Mouse (Mus musculus) limb, embryonic 14.5 days (tissue): Measurements from ENCODE around the gene Kcnmb4. TPM values are rescaled to one million over a fixed set of nuclear protein-coding genes. Genes with fewer than 3 reads are reported as not detected.

ENCODE experiments used
- ATAC-seq: fragments of 200-750 bp; cut with Nextera tagmentation; 2 replicates; pipeline ENCODE4 v1.8.0; 2017; ENCODE audit warnings: low read depth, moderate number of reproducible peaks, moderate TSS enrichment; ENCODE audit not compliant: low FRiP score
- DNase-seq: peaks from one replicate; pipeline ENCODE4 v3.0.0-alpha.2; 2015; ENCODE audit warnings: low spot score
- H3K27ac ChIP-seq: fragments of 300-500 bp; sonication (generic); replicated peaks from 2 replicates; pipeline ENCODE4 v1.5.1; 2014; ENCODE audit warnings: low read depth, mild to moderate bottlenecking, low read length, moderate library complexity, mixed read lengths
- H3K27me3 ChIP-seq: fragments of 300-500 bp; sonication (generic); 2 replicates; pipeline ENCODE4 v1.6.1; 2014; ENCODE audit warnings: low read length, mixed read lengths; ENCODE audit not compliant: control insufficient read depth, insufficient read depth
- H3K36me3 ChIP-seq: fragments of 300-500 bp; sonication (generic); 2 replicates; pipeline ENCODE4 v1.6.1; 2014; ENCODE audit warnings: mild to moderate bottlenecking, low read length, moderate library complexity, mixed read lengths; ENCODE audit not compliant: control insufficient read depth, insufficient read depth
- H3K4me1 ChIP-seq: fragments of 300-500 bp; sonication (generic); 2 replicates; pipeline ENCODE4 v1.6.1; 2014; ENCODE audit warnings: antibody characterized with exemption, low read length, mixed read lengths; ENCODE audit not compliant: control insufficient read depth, insufficient read depth
- H3K4me2 ChIP-seq: fragments of 300-500 bp; sonication (generic); replicated peaks from 2 replicates; pipeline ENCODE4 v1.6.1; 2014; ENCODE audit warnings: low read depth, mild to moderate bottlenecking, low read length, moderate library complexity; ENCODE audit not compliant: severe bottlenecking
- H3K4me3 ChIP-seq: fragments of 300-500 bp; sonication (generic); replicated peaks from 2 replicates; pipeline ENCODE4 v1.5.1; 2014; ENCODE audit warnings: low read length
- H3K9ac ChIP-seq: fragments of 300-500 bp; sonication (generic); 2 replicates; pipeline ENCODE4 v1.6.1; 2014; ENCODE audit warnings: mild to moderate bottlenecking, low read depth, low read length, moderate library complexity; ENCODE audit not compliant: severe bottlenecking
- H3K9me3 ChIP-seq: fragments of 300-500 bp; sonication (generic); 2 replicates; pipeline ENCODE4 v1.6.1; 2016; ENCODE audit warnings: low read length; ENCODE audit not compliant: control insufficient read depth
- POLR2A ChIP-seq: fragments of 200-500 bp; IDR thresholded peaks from 2 replicates; pipeline ENCODE4 v1.8.0; 2012; ENCODE audit warnings: inconsistent platforms, mild to moderate bottlenecking, moderate library complexity, borderline replicate concordance; ENCODE audit not compliant: insufficient read depth, insufficient read length; ENCODE audit errors: extremely low read depth
- WGBS: fragments of 180-500 bp; shearing (Covaris S2); extraction: QIAGEN DNeasy Blood & Tissue Kit; methylation state at CpG from one replicate; pipeline ENCODE4 v1.1.7; 2014; 5-methylcytosine and 5-hydroxymethylcytosine counted together
- polyA plus RNA-seq, 2 experiments: library from polyadenylated mRNA; depleted of rRNA in 1 of 2; stranded (reverse) in 1 of 2; unstranded in 1 of 2; fragments of >200 nt; fragmentation: Nextera tagmentation in 1 of 2; extraction: Ambion mirVana in 1 of 2; gene quantifications; 2 replicates each; pipeline versions ENCODE4 v1.2.1 to v1.2.3; 2012 to 2014

Gene Kcnmb4
- polyA plus RNA-seq, 2 experiments = 13.7 to 31.8 TPM

DNA sequence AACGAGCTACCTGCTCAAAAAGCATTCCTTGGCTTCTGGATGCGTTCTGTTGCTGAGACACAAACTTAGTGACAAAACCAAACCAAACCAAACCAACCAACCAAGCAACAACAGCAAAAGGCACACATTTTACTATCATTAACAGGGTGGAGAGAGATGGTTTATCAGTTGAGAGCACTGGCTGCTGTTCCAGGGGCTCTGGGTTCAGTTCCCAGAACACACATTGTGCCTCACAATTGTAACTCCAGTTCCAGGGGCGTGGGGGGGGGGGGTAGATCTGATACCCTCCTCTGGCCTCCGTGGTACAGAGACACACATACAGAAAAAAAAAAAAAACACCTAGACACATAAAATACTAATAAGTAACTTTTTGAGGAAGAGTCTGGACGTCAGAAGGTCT, 5.6 kb downstream of the Kcnmb4 start:
- H3K4me3 ChIP-seq = no peak overlapping the region
- no peaks in the 10 kb centered on the region for H3K27me3 ChIP-seq
- H3K9me3 ChIP-seq = no peaks in the 10 kb centered on the region
- 0 out of 2 replicates have a peak, but pooled peaks cover under 1% of the 10 kb centered on the region for H3K36me3 ChIP-seq
- no peak overlapping the region for H3K27ac ChIP-seq
- no peak for ATAC-seq
- H3K4me2 ChIP-seq = no peak overlapping the region
- peaks cover 13% of the 10 kb centered on the region for H3K4me1 ChIP-seq
- no peak for DNase-seq
- H3K9ac ChIP-seq = no peak overlapping the region
- TF ChIP-seq POLR2A = no peak
- 77% methylated on average over 5 of the region's 5 CpGs for WGBS

DNA sequence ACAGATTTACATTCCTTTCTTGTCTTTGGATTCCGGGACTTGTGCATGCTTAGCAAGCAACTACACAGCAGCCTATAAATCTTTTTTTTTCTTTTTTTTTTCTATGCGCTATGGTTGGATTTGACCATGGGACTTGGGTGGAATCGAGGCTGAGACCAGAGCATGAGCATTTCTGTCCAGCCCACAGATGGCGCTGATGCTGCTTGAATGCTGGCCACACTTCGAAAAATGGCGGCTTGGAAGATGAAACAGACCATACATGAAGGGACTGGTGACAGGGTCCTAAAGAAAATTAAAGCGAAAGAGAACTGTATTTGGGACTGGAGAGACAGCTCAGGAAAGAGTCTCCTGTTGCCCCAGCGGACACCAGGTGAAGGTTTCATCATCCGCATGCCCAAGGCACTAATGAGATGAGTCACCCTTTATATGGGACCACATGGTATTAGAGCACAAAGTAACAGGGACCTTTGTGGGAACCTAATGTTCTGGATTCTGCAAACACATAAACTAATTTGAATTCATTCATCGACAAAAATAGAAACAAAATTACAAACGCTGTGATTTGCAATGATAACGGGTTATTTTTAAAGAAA, 9.8 kb downstream of the Kcnmb4 start:
- ATAC-seq (no peak), DNase-seq (no peak)
- Histone ChIP-seq H3K4me3 (no peak overlapping the region), H3K9me3 (no peaks in the 10 kb centered on the region), H3K27ac (no peak overlapping the region), H3K4me2 (no peak overlapping the region), H3K36me3 (0 out of 2 replicates have a peak, but pooled peaks cover 6% of the 10 kb centered on the region), H3K9ac (no peak overlapping the region), H3K4me1 (no peaks in the 10 kb centered on the region), H3K27me3 (no peaks in the 10 kb centered on the region)
- WGBS = 93% methylated on average over 12 of the region's 12 CpGs
- TF ChIP-seq POLR2A = no peak

DNA sequence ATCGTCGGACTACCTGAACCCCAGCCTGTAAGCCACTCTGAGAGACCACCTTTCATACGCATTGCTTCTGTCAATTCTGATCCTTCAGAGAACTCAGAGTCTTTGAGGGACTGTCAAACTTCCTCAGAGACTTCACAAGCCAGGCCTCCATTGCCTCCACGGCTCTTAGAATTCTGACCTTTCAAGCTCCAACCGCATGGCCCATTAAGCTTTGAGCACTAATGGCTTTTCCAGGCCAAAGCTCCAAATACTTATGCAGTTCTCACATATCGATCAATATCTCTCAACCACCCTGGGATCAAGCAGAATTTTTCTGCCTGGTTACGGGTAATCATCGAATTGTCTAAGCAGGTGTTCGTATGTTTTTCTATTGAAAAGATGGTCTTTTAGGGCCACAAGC, 12.2 kb downstream of the Kcnmb4 start:
- no peaks in the 10 kb centered on the region for H3K4me1 ChIP-seq
- WGBS = 77% methylated on average over 9 of the region's 9 CpGs
- peaks cover 8% of the 10 kb centered on the region; the same call in 1 of the 2 replicates for H3K36me3 ChIP-seq
- ATAC-seq (no peak), DNase-seq (no peak)
- H3K9ac ChIP-seq = no peak overlapping the region
- H3K27me3 ChIP-seq = no peaks in the 10 kb centered on the region
- H3K4me3 ChIP-seq = no peak overlapping the region
- H3K9me3 ChIP-seq = no peaks in the 10 kb centered on the region
- no peak for TF ChIP-seq POLR2A
- H3K27ac ChIP-seq = no peak overlapping the region
- no peak overlapping the region for H3K4me2 ChIP-seq

DNA sequence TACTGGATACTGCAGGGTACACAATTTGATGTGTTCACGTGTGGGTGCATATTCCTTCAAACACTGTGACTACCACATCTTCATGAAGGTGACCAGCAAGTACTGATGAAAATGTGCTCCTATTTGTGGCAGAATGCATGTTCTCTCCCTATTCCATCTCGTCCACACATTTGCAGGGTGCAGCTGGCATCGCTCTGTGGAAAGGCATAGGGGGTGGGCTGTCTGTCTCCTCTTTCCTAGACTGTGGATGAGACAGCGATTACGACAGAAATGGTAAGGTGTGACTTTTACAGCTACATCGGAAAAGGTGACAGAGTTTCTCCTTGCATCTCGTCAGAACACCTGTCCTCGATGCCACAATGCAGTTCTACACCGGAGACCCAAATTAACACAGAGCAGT, 14.9 kb downstream of the Kcnmb4 start:
- no peak overlapping the region for H3K4me3 ChIP-seq
- 88% methylated on average over 9 of the region's 9 CpGs for WGBS
- DNase-seq (no peak), ATAC-seq (no peak)
- H3K4me1 ChIP-seq = no peaks in the 10 kb centered on the region
- H3K9ac ChIP-seq = no peak overlapping the region
- H3K4me2 ChIP-seq = no peak overlapping the region
- no peak overlapping the region for H3K27ac ChIP-seq
- peaks cover 8% of the 10 kb centered on the region; the same call in 1 of the 2 replicates for H3K36me3 ChIP-seq
- TF ChIP-seq POLR2A = no peak
- no peaks in the 10 kb centered on the region for H3K9me3 ChIP-seq
- H3K27me3 ChIP-seq = no peaks in the 10 kb centered on the region

DNA sequence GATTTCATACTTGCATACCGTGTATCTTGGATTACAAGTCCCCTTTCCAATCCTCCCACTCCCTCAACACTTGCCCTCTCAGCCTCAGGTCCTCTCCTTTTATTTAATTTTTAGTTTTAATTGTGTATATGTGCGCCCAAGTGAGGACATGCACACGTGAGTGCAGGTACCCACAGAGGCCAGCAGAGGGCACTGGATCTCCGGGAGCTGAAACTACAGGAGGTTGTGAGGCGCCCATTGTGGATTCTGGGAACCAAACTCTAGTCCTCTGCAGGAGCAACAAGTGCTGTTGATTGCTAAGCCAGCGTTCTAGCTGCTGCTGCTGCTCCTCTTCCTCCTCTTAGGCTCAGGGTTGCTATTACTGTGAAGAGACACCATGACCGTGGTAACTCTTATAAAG, 20.9 kb downstream of the Kcnmb4 start:
- Histone ChIP-seq H3K4me3 (no peak overlapping the region), H3K9ac (no peak overlapping the region), H3K36me3 (no peaks in the 10 kb centered on the region; the same call in 1 of the 2 replicates), H3K27ac (no peak overlapping the region), H3K27me3 (no peaks in the 10 kb centered on the region), H3K4me2 (no peak overlapping the region), H3K4me1 (no peaks in the 10 kb centered on the region), H3K9me3 (no peaks in the 10 kb centered on the region)
- ATAC-seq (no peak), DNase-seq (no peak)
- no peak for TF ChIP-seq POLR2A
- WGBS = 96% methylated on average over 7 of the region's 7 CpGs
